Mouse (Mus musculus) cerebellum, postnatal 10 days (tissue): Measurements from ENCODE around the gene Ano8.

Experiments used
- DNase-seq, 2 experiments: peaks; one replicate each; pipeline ENCODE4 v3.0.0; 2021; ENCODE audit warnings: mixed read lengths in 2 of 2

The Ano8 gene

DNA sequence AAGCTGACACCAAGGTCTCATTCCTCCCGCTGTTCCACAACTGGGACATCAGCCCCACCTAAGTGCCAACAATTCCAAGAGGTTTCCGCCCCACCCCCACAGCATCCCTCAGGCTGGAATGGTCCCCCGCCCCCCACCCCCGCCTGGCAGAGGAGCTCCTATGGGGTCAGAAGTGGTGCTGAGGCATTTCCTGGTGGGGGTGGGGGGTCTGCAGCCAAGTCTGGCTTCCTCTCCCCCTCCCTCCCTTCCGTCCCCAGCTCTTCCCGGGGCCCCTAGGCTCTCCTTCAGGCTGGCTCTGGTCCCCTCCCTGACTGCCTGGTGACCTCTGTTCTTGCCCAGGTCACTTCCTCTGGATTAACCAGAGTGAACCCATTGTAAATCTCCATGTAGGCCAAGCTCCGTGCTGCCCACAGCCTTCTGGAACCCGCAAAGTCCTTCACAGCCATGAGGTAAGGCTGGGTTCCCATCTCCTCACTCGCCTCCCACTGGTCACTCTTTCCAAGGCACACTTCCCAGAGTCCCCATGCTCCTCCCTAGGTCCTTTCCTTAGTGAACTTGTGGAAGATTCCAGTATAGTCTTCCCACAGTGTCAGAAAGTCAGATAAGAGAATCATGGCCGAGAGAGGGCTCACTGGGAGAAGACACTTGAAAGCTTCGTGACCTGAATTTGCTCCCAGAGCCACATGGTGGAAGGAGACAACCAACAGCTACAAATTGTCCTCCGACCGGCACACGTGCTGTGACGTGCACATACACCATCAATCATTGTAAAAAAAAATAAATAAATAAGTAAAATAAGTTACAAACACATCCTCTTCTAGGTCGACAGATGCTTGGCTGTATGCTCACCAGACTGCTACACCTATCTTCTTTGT lies 13.3 kb upstream of the Ano8 start:
- no peak for DNase-seq

DNA sequence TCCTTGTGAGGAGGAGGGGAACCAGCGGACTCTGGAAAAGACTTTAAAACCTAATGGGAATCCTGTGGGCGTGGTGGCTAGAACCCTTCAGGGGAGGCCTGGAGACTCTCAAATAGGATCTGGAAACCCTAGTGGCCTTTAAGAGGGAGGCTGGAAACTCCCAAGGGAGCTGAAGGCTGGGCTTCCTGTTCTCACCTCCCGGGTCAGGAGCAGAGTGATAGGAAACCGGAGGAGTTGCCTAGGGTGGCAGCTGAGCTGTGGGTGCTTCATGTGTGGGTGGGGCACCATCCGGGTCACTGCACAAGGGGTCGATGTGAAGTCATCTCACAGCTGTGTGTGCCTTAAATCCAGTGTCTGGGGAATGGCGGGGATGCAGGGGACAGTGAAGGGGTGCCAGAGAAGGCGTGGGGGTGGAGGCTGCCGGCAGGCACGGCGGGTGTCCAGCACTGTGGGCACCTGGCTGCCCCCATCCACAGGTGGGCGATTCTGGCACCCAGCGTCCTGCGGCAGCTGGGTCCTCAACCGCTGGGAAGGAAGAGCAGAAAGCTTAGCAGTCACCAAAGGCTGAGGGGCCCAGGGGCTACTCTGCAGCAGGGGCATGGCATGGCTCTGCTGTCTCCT lies 12.2 kb upstream of the Ano8 start:
- DNase-seq, result peak in 1 of 2 experiments; percentile 13

DNA sequence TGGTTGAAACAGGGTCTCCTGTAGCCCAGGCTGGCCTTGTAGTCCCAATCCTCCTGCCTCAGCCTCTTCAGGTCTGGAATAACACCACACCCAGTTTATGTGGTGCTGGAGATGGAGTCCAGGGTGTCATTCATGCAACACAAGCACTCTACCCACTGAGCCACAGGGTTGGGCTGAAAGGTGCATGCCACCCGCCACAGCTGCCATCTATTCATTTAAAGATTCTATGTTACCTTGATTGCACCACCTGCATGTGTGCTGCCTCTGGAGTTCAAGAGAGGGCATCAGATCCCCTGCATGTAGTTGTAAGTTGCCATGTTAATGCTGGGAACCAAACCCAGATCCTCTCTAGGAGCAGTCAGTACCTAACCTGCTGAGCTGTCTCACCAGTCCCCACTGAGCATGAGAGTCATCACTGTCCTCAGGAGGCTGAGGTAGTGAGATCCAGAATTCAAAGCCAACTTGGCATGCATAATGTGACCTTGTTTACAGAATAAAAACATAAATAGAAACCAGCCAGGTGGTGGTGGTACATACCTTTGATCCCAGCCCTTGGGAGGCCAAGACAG lies 11.4 kb upstream of the Ano8 start:
- DNase-seq, result peak in 1 of 2 experiments; percentile 3

DNA sequence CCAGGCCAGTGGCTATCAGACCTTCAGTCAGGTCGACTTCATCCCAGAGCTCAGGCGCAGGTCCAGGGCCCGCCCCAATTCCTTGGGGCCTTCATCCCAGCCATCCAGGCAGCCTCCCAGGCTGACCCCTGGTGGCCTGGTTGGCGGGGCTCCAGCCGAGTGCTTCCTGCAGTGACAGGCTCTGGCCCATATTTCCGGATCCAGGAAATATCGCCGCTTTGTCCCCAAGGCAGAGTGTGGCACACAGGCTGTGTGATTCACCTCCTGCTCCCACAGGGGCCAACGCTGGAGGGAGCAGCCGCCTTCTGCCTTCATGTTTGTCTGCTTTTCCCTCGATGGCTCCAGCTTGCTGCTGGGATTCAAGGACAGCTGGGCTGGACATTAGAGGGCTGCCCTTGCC lies 10.7 kb upstream of the Ano8 start:
- peak; percentile 76 to 80 for DNase-seq

DNA sequence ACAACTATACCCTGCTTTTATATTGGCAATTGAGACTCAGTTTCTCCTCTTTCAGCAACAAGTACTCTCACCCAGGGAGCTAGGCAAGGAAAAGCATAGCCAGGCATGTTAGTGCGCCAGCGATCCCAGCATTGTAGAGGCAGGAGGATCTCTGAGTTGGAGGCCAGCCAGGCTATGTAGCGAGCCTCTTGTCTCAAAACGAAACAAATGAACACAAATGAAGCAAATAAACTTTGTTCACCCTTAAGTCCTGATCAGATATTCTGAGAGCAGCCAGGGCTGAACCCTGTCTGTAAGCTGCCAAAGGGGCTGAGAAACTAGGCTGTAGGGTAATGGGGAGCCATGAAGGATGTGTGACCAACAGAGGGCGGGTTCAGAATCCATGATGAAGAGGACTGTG lies 10.0 kb upstream of the Ano8 start:
- no peak for DNase-seq

DNA sequence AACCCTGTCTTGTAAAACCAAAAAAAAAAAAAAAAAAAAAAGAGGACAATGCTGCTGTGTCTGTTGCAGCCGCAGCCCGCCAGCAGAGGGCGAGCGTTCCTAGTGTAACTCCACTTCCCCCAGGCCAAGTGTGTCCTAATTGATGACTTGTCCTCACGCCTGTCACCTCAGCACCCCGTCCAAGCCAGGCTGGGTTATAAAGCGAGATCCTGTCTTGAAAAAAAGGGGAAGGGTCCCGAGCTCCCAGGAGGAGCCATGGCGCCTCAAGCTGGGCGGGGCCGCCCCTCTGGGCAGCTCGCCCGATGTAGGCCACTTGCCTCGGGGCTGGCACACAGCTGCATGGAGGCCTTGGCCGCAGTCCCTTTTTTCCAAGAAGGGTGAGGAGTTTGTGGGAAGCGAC lies 9.3 kb upstream of the Ano8 start:
- DNase-seq, result peak; percentile 94 to 95

DNA sequence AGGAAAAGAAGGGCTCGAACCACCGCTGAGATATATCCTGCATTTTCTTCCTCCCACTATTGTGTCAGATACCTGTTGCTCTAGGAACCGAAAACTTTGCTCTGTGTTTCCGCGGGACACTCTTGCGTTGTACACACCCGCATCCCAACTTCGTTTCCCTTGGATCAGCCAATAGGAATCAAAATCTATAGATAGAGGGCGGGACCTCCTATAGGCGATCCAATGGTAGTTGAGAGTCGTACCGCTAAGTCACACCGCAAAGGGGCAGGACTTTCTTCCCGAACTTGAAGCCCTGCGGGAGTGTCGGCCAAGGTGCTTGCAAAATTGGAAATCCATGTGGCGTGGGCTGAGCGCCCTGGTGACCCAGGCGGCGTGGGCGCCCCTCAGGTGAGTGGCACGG lies 2.7 kb upstream of the Ano8 start:
- DNase-seq, result peak; percentile 91

- peak; percentile 85 to 86 for DNase-seq
Observed at GRCm38 (mm10) chr8:71487691-71488445, 2.1 kb upstream of the Ano8 start, which contains the start of gene Gtpbp3. Gtpbp3 (plus strand) TSS chr8:71488103.

- DNase-seq, result no peak
Observed at GRCm38 (mm10) chr8:71486136-71486529, 370 bp upstream of the Ano8 start.

DNA sequence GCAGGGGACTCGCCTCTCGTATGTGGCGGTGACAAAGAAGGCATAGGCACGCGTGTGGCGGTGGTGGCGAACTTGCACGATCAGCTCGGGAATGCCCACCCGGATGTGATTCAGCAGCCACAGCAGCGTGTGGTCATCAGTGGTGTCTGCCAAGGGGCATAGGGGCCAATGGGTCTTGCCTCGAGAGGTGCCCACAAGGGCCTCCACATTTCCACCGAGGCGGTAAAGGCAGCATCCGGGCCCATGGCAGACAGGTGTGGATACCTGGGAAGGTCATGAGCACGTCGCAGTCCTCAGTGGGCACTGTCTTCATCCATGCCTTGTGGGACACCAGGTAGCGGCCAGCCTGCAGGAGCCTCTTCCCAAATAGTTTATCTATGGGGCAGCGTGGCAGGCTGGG lies 1.0 kb downstream of the Ano8 start:
- DNase-seq, result no peak

GRCm38 (mm10) chr8:71483932-71484331 lies 1.8 kb downstream of the Ano8 start:
- DNase-seq, result peak in 1 of 2 experiments; percentile 45

- no peak for DNase-seq
Observed at GRCm38 (mm10) chr8:71478943-71479342, 6.8 kb downstream of the Ano8 start.

- peak; percentile 80 to 87 for DNase-seq
Observed at GRCm38 (mm10) chr8:71477196-71477845, 8.4 kb downstream of the Ano8 start.

- DNase-seq, result peak; percentile 92 to 94
Observed at GRCm38 (mm10) chr8:71476099-71476940, 9.4 kb downstream of the Ano8 start.

- DNase-seq, result peak; percentile 41 to 54
Observed at GRCm38 (mm10) chr8:71475702-71476075, 10.1 kb downstream of the Ano8 start.

- DNase-seq, result peak; percentile 66 to 67
Observed at GRCm38 (mm10) chr8:71474785-71475701, 10.7 kb downstream of the Ano8 start.

DNA sequence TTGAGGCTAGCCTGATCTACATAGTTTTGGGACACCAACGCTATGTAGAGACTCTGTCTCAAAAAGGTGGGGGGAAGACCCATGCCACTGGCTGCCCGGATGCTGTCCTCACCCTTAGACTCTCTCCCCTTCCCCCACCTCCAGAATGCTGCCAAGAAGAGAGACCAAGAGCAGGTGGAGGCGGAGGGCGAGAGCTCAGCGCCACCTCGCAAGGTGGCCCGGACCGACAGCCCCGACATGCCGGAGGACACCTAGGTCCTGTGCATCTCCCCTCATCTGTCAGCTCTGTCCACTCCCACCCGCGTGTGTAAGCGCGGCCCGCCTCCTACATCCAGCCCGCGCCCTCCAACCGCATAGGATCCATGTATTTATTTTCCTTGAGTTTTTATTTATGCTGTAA lies 11.4 kb downstream of the Ano8 start:
- DNase-seq, result peak in 1 of 2 experiments; percentile 30

DNA sequence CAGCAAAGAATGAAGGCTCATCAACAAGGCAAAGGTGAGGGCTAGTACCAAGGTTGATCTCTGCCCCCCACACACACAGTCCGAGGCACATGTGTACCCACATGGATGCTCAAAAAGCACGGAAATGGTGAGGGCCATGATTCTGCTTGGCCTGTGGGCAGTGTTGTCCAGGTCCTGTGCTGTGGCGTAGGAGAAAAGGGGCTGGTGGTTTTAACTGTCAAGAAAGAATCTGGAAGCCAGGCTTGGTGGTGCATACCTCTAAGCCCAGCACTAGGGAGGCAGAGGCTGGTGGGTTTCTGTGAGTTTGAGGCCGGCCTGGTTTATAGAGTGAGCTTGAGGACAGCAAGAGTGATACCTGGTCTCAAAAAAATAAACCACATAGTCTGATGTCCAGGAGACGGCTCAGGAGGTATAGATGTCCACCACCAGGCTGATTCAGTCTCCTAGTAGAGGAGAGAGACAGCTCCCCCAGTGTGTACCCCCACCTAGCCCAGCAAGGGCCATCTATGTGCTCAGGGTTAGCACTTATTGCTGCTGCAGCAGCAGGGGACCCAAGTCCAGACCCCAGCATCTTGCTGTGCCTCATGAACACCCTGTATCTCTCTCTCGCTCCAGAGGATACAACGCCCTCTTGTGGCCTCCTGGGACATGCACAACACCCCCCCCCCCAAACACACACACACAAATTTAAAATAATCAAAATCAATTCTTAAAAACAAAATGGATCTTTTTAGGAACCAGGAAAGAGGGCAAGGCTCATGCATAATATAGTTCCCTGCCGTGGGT lies 13.0 kb downstream of the Ano8 start:
- DNase-seq, result no peak

DNA sequence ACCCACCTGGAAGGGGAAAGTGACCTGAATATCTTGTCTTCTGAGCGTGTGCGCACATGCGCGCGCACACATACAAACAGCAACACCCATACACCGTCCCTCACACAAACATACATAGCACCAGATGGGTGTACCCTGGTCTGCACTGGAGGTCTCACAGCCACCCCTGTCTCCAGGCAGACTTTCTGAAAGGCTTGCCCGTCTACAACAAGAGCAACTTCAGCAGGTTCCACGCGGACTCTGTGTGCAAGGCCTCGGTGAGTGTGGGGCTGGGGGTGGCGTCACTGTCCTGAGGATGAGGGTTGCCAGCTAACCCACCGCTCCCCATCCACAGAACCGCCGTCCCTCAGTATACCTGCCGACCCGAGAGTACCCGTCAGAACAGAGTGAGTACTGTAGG lies 13.9 kb downstream of the Ano8 start:
- DNase-seq, result no peak

- DNase-seq, result no peak
Observed at GRCm38 (mm10) chr8:71470913-71471255, 14.9 kb downstream of the Ano8 start.
